Mouse (Mus musculus): ENCODE results near the gene Gm21060.
A peak's percentile ranks its signal among the peaks of the same experiment; 100 is the strongest.
"Not testable (repeated sequence)": the region's sequence is repeated elsewhere in the genome, so short reads cannot be mapped to it uniquely, and the experiment has no call there.

Gm21060 gene

GRCm38 (mm10) chr19:61296969-61297368 lies at the start of gene Gm21060:
TSS of gene Gm21060 (minus strand) at chr19:61297069.
- no peak for DNase-seq (ENCODE audit: low spot score in 2 of 2)

GRCm38 (mm10) chr19:61320844-61321243 lies 24.0 kb upstream of the Gm21060 start:
- DNase-seq (ENCODE audit: low spot score in 2 of 2), result not testable (repeated sequence)

- DNase-seq (ENCODE audit: low spot score in 2 of 2), result not testable (repeated sequence)
Measured at GRCm38 (mm10) chr19:61313185-61313584, 16.3 kb upstream of the Gm21060 start.

GRCm38 (mm10) chr19:61312400-61312799 lies 15.5 kb upstream of the Gm21060 start:
- DNase-seq (ENCODE audit: low spot score in 2 of 2), result not testable (repeated sequence)

GRCm38 (mm10) chr19:61308083-61308482 lies 11.2 kb upstream of the Gm21060 start:
- not testable (repeated sequence) for DNase-seq (ENCODE audit: low spot score in 2 of 2)

GRCm38 (mm10) chr19:61285033-61285432 lies 11.8 kb downstream of the Gm21060 start:
- not testable (repeated sequence) for DNase-seq (ENCODE audit: low spot score in 2 of 2)

GRCm38 (mm10) chr19:61283581-61283980 lies 13.3 kb downstream of the Gm21060 start:
- DNase-seq (ENCODE audit: low spot score in 2 of 2), result no peak

GRCm38 (mm10) chr19:61275446-61275845 lies 21.4 kb downstream of the Gm21060 start:
- no peak for DNase-seq (ENCODE audit: low spot score in 2 of 2)

GRCm38 (mm10) chr19:61269141-61269540 lies 27.7 kb downstream of the Gm21060 start:
- DNase-seq (ENCODE audit: low spot score in 2 of 2), result not testable (repeated sequence)

GRCm38 (mm10) chr19:61267141-61267540 lies 29.7 kb downstream of the Gm21060 start:
- DNase-seq (ENCODE audit: low spot score in 2 of 2), result no peak

- peak; percentile 48 to 55 for DNase-seq (ENCODE audit: low spot score in 2 of 2)
Measured at GRCm38 (mm10) chr19:61266651-61267050, 30.2 kb downstream of the Gm21060 start.

- DNase-seq (ENCODE audit: low spot score in 2 of 2), result peak; percentile 60 to 72
Measured at GRCm38 (mm10) chr19:61266246-61266615, 30.6 kb downstream of the Gm21060 start.

GRCm38 (mm10) chr19:61265349-61266245 lies 31.3 kb downstream of the Gm21060 start:
- peak; percentile 47 to 83 for DNase-seq (ENCODE audit: low spot score in 2 of 2)

GRCm38 (mm10) chr19:61264933-61265332 lies 31.9 kb downstream of the Gm21060 start:
- DNase-seq (ENCODE audit: low spot score in 2 of 2), result no peak

GRCm38 (mm10) chr19:61264227-61264626 lies 32.6 kb downstream of the Gm21060 start:
- no peak for DNase-seq (ENCODE audit: low spot score in 2 of 2)

- no peak for DNase-seq (ENCODE audit: low spot score in 2 of 2)
Measured at GRCm38 (mm10) chr19:61261241-61261640, 35.6 kb downstream of the Gm21060 start.

GRCm38 (mm10) chr19:61257733-61258132 lies 39.1 kb downstream of the Gm21060 start:
- no peak for DNase-seq (ENCODE audit: low spot score in 2 of 2)

- DNase-seq (ENCODE audit: low spot score in 2 of 2), result no peak
Measured at GRCm38 (mm10) chr19:61256166-61256887, 40.5 kb downstream of the Gm21060 start.

GRCm38 (mm10) chr19:61247334-61247733 lies 49.5 kb downstream of the Gm21060 start:
- not testable (repeated sequence) for DNase-seq (ENCODE audit: low spot score in 2 of 2)

Data from spleen, postnatal 10 days (tissue).